Mouse (Mus musculus): Measurements from ENCODE around the gene Slain1. TPM values are rescaled to one million over a fixed set of nuclear protein-coding genes. Genes with fewer than 3 reads are reported as not detected.

The Slain1 gene
- total RNA-seq, 2 experiments from 2014 or later: 1.9 to 2.5 TPM

Other genes starting within 250 kb of the Slain1 start
- gene Scel, start 136.9 kb upstream of the Slain1 start, total RNA-seq (2015; ENCODE audit: low replicate concordance): not detected in 2 replicates
- gene Scel, start 136.9 kb upstream of the Slain1 start, total RNA-seq (2017; ENCODE audit: low replicate concordance): 0.39 TPM in 1 of 2 replicates, not detected in the other
- not detected in 2 replicates for gene Ednrb, start 194.2 kb downstream of the Slain1 start, total RNA-seq (2015; ENCODE audit: low replicate concordance)
- 1.0 TPM in 1 of 2 replicates, not detected in the other for gene Ednrb, start 194.2 kb downstream of the Slain1 start, total RNA-seq (2017; ENCODE audit: low replicate concordance)